Mouse (Mus musculus): ENCODE results near the gene Sumo3. TPM values are rescaled to one million over a fixed set of nuclear protein-coding genes. Genes with fewer than 3 reads are reported as not detected.

Sumo3 gene
- total and polyA plus RNA-seq, 3 experiments, result 151 to 342 TPM; not detected in 1

DNA sequence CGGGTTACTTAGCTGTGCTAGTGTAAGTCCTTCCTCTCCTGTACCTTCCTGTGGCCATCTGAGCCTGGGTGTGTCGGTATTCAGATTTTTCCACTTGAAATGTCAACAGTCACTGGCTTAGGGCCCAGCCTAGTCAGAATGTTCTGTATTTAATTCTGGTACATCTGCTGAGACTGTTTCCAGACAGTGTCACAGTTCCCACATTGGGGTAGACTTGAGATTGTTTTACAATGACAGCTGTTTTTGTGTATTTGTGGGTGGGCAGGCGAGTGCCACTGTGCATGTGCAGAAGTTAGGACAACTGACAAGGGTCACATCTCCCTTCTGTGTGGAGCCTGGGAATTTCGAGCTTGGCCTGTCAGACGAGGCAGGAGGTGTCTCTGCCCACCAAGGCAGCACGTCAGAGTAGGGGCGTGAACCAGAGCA is 18.7 kb downstream of the Sumo3 start:
- no peak for DNase-seq (ENCODE audit: low read depth, low spot score)
- TF ChIP-seq ZNF384 (IDR thresholded peaks at IDR 0.05; ENCODE audit: low read depth, low read length) (no peak), ETS1 (IDR thresholded peaks at IDR 0.05; ENCODE audit: low read depth, low read length) (no peak), GATA1 (IDR thresholded peaks at IDR 0.05; ENCODE audit: low read depth, low read length) (no peak), MAX (IDR thresholded peaks at IDR 0.05; ENCODE audit: low read length) (no peak), MEF2A (IDR thresholded peaks at IDR 0.05; ENCODE audit: extremely low read depth, insufficient replicate concordance, low read depth, low read length, poor library complexity, severe bottlenecking) (no peak)
- Histone ChIP-seq H3K27ac (ENCODE audit: control insufficient read depth, low read depth, low read length) (no peak overlapping the region), H3K9ac (ENCODE audit: control insufficient read depth, low read depth, low read length, poor library complexity, severe bottlenecking) (no peak overlapping the region), H3K9me3 (replicated peaks; ENCODE audit: insufficient read depth, low read length) (no peaks in the 10 kb centered on the region), H3K4me1 (ENCODE audit: control insufficient read depth in 1 of 2, insufficient read depth in 2 of 2, low read length in 2 of 2) (peaks cover 2 to 6% of the 10 kb centered on the region in 2 experiments), H3K36me3 (ENCODE audit: control insufficient read depth in 1 of 2, insufficient read depth in 2 of 2, low read length in 2 of 2) (peaks cover 0 to 10% of the 10 kb centered on the region in 2 experiments; a peak in 3 of 4 replicates), H3K4me3 (ENCODE audit: control insufficient read depth in 1 of 2, insufficient read depth in 1 of 2, low read depth in 2 of 2, low read length in 2 of 2) (no peak overlapping the region), H3K79me2 (ENCODE audit: control insufficient read depth, insufficient read depth, low read length, poor library complexity) (peaks cover 65% of the 10 kb centered on the region), H3K27me3 (ENCODE audit: control insufficient read depth in 1 of 2, insufficient read depth in 2 of 2, low read length in 2 of 2) (no peaks in the 10 kb centered on the region)

DNA sequence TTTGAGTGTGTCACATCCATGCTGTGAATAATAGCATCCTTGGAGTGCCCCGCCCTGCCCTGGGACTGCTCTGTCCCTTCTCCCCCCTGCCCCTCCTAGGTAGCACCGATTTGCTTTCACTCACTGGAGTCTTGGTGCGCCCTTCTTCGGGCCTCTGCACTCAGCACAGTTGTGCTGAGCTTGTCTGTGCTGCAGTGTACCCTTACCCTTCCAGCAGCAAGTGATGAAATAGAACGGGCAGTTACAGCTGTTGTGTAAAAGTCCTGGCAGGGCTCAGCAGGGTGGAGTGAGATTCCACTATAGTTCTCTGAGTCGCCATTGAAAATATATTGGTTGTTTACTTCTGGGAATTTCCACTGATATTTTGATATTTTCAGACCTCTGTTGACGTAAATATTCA is 20.1 kb downstream of the Sumo3 start:
- Histone ChIP-seq H3K27me3 (ENCODE audit: control insufficient read depth in 1 of 2, insufficient read depth in 2 of 2, low read length in 2 of 2) (no peaks in the 10 kb centered on the region), H3K4me3 (ENCODE audit: control insufficient read depth in 1 of 2, insufficient read depth in 1 of 2, low read depth in 2 of 2, low read length in 2 of 2) (no peak overlapping the region), H3K79me2 (ENCODE audit: control insufficient read depth, insufficient read depth, low read length, poor library complexity) (peaks cover 70% of the 10 kb centered on the region), H3K27ac (ENCODE audit: control insufficient read depth, low read depth, low read length) (no peak overlapping the region), H3K4me1 (ENCODE audit: control insufficient read depth in 1 of 2, insufficient read depth in 2 of 2, low read length in 2 of 2) (peaks cover 2 to 6% of the 10 kb centered on the region in 2 experiments), H3K9ac (ENCODE audit: control insufficient read depth, low read depth, low read length, poor library complexity, severe bottlenecking) (no peak overlapping the region), H3K9me3 (replicated peaks; ENCODE audit: insufficient read depth, low read length) (no peaks in the 10 kb centered on the region), H3K36me3 (ENCODE audit: control insufficient read depth in 1 of 2, insufficient read depth in 2 of 2, low read length in 2 of 2) (peaks cover 2 to 10% of the 10 kb centered on the region in 2 experiments)
- no peak for TF ChIP-seq NRF1 (IDR thresholded peaks at IDR 0.05; ENCODE audit: insufficient read depth, low read depth, low read length, poor library complexity, severe bottlenecking)
- TF ChIP-seq USF2 (IDR thresholded peaks at IDR 0.05; ENCODE audit: borderline replicate concordance in 1 of 2, insufficient read depth in 1 of 2, low read depth in 1 of 2, low read length in 2 of 2), result no peak
- no peak for TF ChIP-seq JUND (IDR thresholded peaks at IDR 0.05; ENCODE audit: low read depth, low read length)
- TF ChIP-seq ZMIZ1 (IDR thresholded peaks at IDR 0.05; ENCODE audit: low read depth, low read length), result no peak
- TF ChIP-seq POLR2AphosphoS5 (IDR thresholded peaks at IDR 0.05; ENCODE audit: borderline replicate concordance, low read depth, low read length), result no peak
- TF ChIP-seq BHLHE40 (IDR thresholded peaks at IDR 0.05; ENCODE audit: borderline replicate concordance, low read depth, low read length), result no peak
- no peak for TF ChIP-seq RAD21 (IDR thresholded peaks at IDR 0.05; ENCODE audit: low read depth, low read length)
- no peak for TF ChIP-seq SIN3A (IDR thresholded peaks at IDR 0.05; ENCODE audit: low read length)
- no peak for TF ChIP-seq UBTF (IDR thresholded peaks at IDR 0.05; ENCODE audit: borderline replicate concordance, insufficient read depth, low read depth, low read length)
- TF ChIP-seq ZKSCAN1 (IDR thresholded peaks at IDR 0.05; ENCODE audit: low read depth, low read length), result no peak
- TF ChIP-seq USF1 (IDR thresholded peaks at IDR 0.05; ENCODE audit: low read depth, low read length), result no peak
- TF ChIP-seq MYC (IDR thresholded peaks at IDR 0.05; ENCODE audit: low read depth, low read length), result no peak
- no peak for TF ChIP-seq MYB (IDR thresholded peaks at IDR 0.05; ENCODE audit: low read depth, low read length)
- no peak for DNase-seq (ENCODE audit: low read depth, low spot score)

All from MEL (cell line).